Comparison of ENCODE assay signal across 15 mouse cellular contexts in the genomic region with DNA sequence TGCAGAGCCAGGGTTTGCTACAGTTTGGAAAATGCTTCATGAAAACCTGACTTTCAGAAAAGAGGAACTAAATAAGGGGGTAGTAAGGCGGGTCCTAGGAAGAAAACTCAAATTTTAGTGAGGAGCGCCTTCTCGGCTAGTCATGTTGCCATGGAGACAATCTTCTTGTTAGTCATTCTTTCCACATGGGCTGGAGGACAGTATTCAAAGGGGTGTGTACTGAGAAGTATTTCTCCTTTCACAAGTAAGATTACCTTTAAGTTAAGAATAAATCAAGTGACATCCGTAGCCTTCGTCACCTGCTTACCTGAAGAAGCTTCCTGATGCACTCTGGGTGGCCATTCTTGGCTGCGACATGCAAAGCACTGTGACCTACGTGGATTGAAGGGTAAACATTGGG. TPM values are rescaled to one million over a fixed set of nuclear protein-coding genes. Genes with fewer than 3 reads are reported as not detected.
DNase-seq lines count a peak whose midpoint lies in the region; ATAC-seq and TF ChIP-seq lines count a peak whose summit lies in the region.
"Had no signal": no experiment of that assay in that cellular context is flagged by ENCODE, and none has a peak within 500 bp of the region (broad histone marks: within the 10 kb centered on the region; RNA-seq: fewer than 3 reads in every experiment).

No protein-coding gene starts in this region.

- no peak for TF ChIP-seq POLR2A in thymus, adult 2 months (IDR thresholded peaks at IDR 0.05; ENCODE audit: control insufficient read depth, extremely low read depth, insufficient read depth, low read length, poor library complexity)

- peak; percentile 21 for DNase-seq in adrenal gland, postnatal 14 days
- DNase-seq in adrenal gland, postnatal 25 days: no peak
- DNase-seq in lung, embryonic 14.5 days: peak; percentile 75
- no peak for DNase-seq in lung, postnatal 4 days
- no peak for DNase-seq in gastrocnemius, adult 18-20 months (ENCODE audit: low spot score)
- no peak for DNase-seq in thymus, adult 2 months
- DNase-seq: adrenal gland, postnatal 10 days had no signal

- no peak overlapping the region for H3K4me3 ChIP-seq in lung, embryonic 14.5 days (ENCODE audit: low read depth, low read length)
- H3K4me3 ChIP-seq in embryonic facial prominence, embryonic 15.5 days (replicated peaks): no peak overlapping the region
- H3K4me3 ChIP-seq in thymus, adult 2 months (ENCODE audit: control insufficient read depth, insufficient read depth, low read length): no peak overlapping the region
- H3K4me3 ChIP-seq: erythroblast, embryonic 14.5 days; midbrain, embryonic 15.5 days had no signal

- H3K4me2 ChIP-seq in lung, embryonic 14.5 days: peak overlapping the region; percentile 34; the same call in 1 of the 2 replicates
- H3K4me2 ChIP-seq in embryonic facial prominence, embryonic 15.5 days (replicated peaks): no peak overlapping the region
- H3K4me2 ChIP-seq: midbrain, embryonic 15.5 days had no signal

- H3K9ac ChIP-seq in lung, embryonic 14.5 days: no peak overlapping the region
- no peak overlapping the region for H3K9ac ChIP-seq in embryonic facial prominence, embryonic 15.5 days
- H3K9ac ChIP-seq: midbrain, embryonic 15.5 days had no signal

- no peak for TF ChIP-seq CTCF in lung, embryonic 14.5 days (IDR thresholded peaks at IDR 0.05; ENCODE audit: low read depth)
- no peak for TF ChIP-seq CTCF in thymus, adult 2 months (IDR thresholded peaks at IDR 0.05; ENCODE audit: borderline replicate concordance, control insufficient read depth, extremely low read depth, insufficient read depth, low read length, poor library complexity)

- peaks cover 15% of the 10 kb centered on the region; the same call in 1 of the 2 replicates for H3K4me1 ChIP-seq in lung, embryonic 14.5 days (ENCODE audit: insufficient read depth)
- H3K4me1 ChIP-seq in embryonic facial prominence, embryonic 15.5 days: peaks cover 58% of the 10 kb centered on the region
- H3K4me1 ChIP-seq in thymus, adult 2 months (replicated peaks; ENCODE audit: control insufficient read depth, insufficient read depth, low read length): no peaks in the 10 kb centered on the region
- H3K4me1 ChIP-seq: midbrain, embryonic 15.5 days had no signal

- H3K27ac ChIP-seq in lung, embryonic 14.5 days (ENCODE audit: low read depth): peak overlapping the region; percentile 62; the same call in 1 of the 2 replicates
- H3K27ac ChIP-seq in embryonic facial prominence, embryonic 15.5 days (replicated peaks): peak overlapping the region; percentile 85
- H3K27ac ChIP-seq in thymus, adult 2 months (ENCODE audit: control insufficient read depth, insufficient read depth, low read length): no peak overlapping the region
- H3K27ac ChIP-seq: midbrain, embryonic 15.5 days had no signal

- 46% methylated on average over 7 of the region's 7 CpGs for WGBS in lung, embryonic 14.5 days
- 60% methylated on average over 7 of the region's 7 CpGs for WGBS in embryonic facial prominence, embryonic 15.5 days
- WGBS in thymus, adult 2 months: 34% methylated on average over 7 of the region's 7 CpGs

- H3K36me3 ChIP-seq in lung, embryonic 14.5 days (ENCODE audit: insufficient read depth): 0 out of 2 replicates have a peak, but pooled peaks cover 6% of the 10 kb centered on the region
- H3K36me3 ChIP-seq in embryonic facial prominence, embryonic 15.5 days: peaks cover 7% of the 10 kb centered on the region
- no peaks in the 10 kb centered on the region for H3K36me3 ChIP-seq in thymus, adult 2 months (ENCODE audit: control insufficient read depth, insufficient read depth, low read length)
- H3K36me3 ChIP-seq: midbrain, embryonic 15.5 days had no signal

- no peaks in the 10 kb centered on the region for H3K27me3 ChIP-seq in lung, embryonic 14.5 days (ENCODE audit: insufficient read depth, low read length)
- H3K27me3 ChIP-seq in embryonic facial prominence, embryonic 15.5 days: no peaks in the 10 kb centered on the region
- H3K27me3 ChIP-seq in thymus, adult 2 months (ENCODE audit: control insufficient read depth, insufficient read depth, low read length): no peaks in the 10 kb centered on the region
- H3K27me3 ChIP-seq: midbrain, embryonic 15.5 days had no signal

- ATAC-seq in lung, embryonic 14.5 days (ENCODE audit: insufficient read depth): peak; percentile 22; the same call in 1 of the 2 replicates
- no peak for ATAC-seq in embryonic facial prominence, embryonic 15.5 days (ENCODE audit: insufficient number of reproducible peaks, low FRiP score, low TSS enrichment, low read depth)
- ATAC-seq in megakaryocyte-erythroid progenitor cell, adult 5-6 weeks (replicated peaks; ENCODE audit: low FRiP score, low TSS enrichment, poor library complexity, severe bottlenecking): peak; percentile 63
- ATAC-seq: intestine, postnatal 0 days; midbrain, embryonic 15.5 days had no signal

- no peaks in the 10 kb centered on the region for H3K9me3 ChIP-seq in lung, embryonic 14.5 days (ENCODE audit: low read depth, low read length)
- no peaks in the 10 kb centered on the region for H3K9me3 ChIP-seq in embryonic facial prominence, embryonic 15.5 days (replicated peaks)
- H3K9me3 ChIP-seq: midbrain, embryonic 15.5 days had no signal

RNA-seq across cellular contexts. Expression of a gene that starts 40.9 kb away (rescaled TPM):
- not detected in 2 replicates for total RNA-seq in adrenal gland, postnatal 14 days (2021)
- not detected in 2 replicates for total RNA-seq in adrenal gland, postnatal 25 days (2021)
- not detected in 2 replicates for polyA plus RNA-seq in lung, embryonic 14.5 days (2014; fragmentation: Nextera tagmentation; extraction: Ambion mirVana)
- polyA plus RNA-seq in embryonic facial prominence, embryonic 15.5 days (2015; fragmentation: Nextera tagmentation; extraction: Ambion mirVana): not detected in 2 replicates
- not detected in 2 replicates for total RNA-seq in megakaryocyte-erythroid progenitor cell, adult 5-6 weeks (2014; fragmentation: Nextera tagmentation)
- total RNA-seq in megakaryocyte-erythroid progenitor cell, adult 5-6 weeks (2017): not detected in 2 replicates
- not detected for total RNA-seq in gastrocnemius, adult 18-20 months (2021)
- not detected in 2 replicates for polyA plus RNA-seq in thymus, adult 2 months (2012; rRNA removed)
- total RNA-seq: adrenal gland, postnatal 10 days; left cerebral cortex, postnatal 10 days had no signal
- polyA plus RNA-seq: C2C12; erythroblast, embryonic 14.5 days; intestine, postnatal 0 days; midbrain, embryonic 15.5 days; thymus, postnatal 0 days had no signal

Comparison
In these comparisons a context has a peak if more than half of its experiments do, and no peak if none do; other contexts are left out.
1. DNase-seq: peak in adrenal gland, postnatal 14 days (single experiment) and lung, embryonic 14.5 days (single experiment); none in adrenal gland, postnatal 25 days (single experiment), lung, postnatal 4 days (0 of 2), gastrocnemius, adult 18-20 months (single experiment) and thymus, adult 2 months (single experiment).